Mouse (Mus musculus): ENCODE measurements at regions not wholly inside any gene's neighbourhood (a gene's known extent, or its start where the extent isn't known, plus 50 kb on each side); places are given as distances from the start of the nearest gene placed in this dataset.
"Not testable (repeated sequence)": the region's sequence is repeated elsewhere in the genome, so short reads cannot be mapped to it uniquely, and the experiment has no call there.

GRCm38 (mm10) chr17:16571403-16571802, 492.5 kb upstream of the Zfp960 start:
- intact Hi-C loops (cut with DNase I) = no loop called here

GRCm38 (mm10) chr17:16588791-16589190, 475.1 kb upstream of the Zfp960 start:
- DNase-seq = no peak
- intact Hi-C loops (cut with DNase I) = no loop called here

More at GRCm38 (mm10) chr17:16571403-16571802, 492.5 kb upstream of the Zfp960 start:
- no peak for DNase-seq

GRCm38 (mm10) chr17:16599671-16600070, 464.2 kb upstream of the Zfp960 start:
- peak; percentile 29 for DNase-seq
- intact Hi-C loops (cut with DNase I) = no loop called here

GRCm38 (mm10) chr17:16612405-16612979, 451.4 kb upstream of the Zfp960 start:
- no peak for DNase-seq

GRCm38 (mm10) chr17:16621931-16622556, 441.9 kb upstream of the Zfp960 start:
- DNase-seq = no peak
- intact Hi-C loops (cut with DNase I) = no loop called here

More at GRCm38 (mm10) chr17:16612405-16612979, 451.4 kb upstream of the Zfp960 start:
- intact Hi-C loops (cut with DNase I) = no loop called here

GRCm38 (mm10) chr17:16629854-16630253, 434.1 kb upstream of the Zfp960 start:
- intact Hi-C loops (cut with DNase I) = no loop called here

GRCm38 (mm10) chr17:16633426-16633825, 430.5 kb upstream of the Zfp960 start:
- no peak for DNase-seq
- intact Hi-C loops (cut with DNase I) = no loop called here

More at GRCm38 (mm10) chr17:16629854-16630253, 434.1 kb upstream of the Zfp960 start:
- no peak for DNase-seq

GRCm38 (mm10) chr17:16637463-16637862, 426.4 kb upstream of the Zfp960 start:
- DNase-seq = no peak
- intact Hi-C loops (cut with DNase I) = no loop called here

GRCm38 (mm10) chr17:16647942-16648341, 416.0 kb upstream of the Zfp960 start:
- no peak for DNase-seq
- intact Hi-C loops (cut with DNase I) = no loop called here

GRCm38 (mm10) chr17:16665253-16665652, 398.7 kb upstream of the Zfp960 start:
- intact Hi-C loops (cut with DNase I) = loop anchor here (5.0 to 10.0 kb wide), 3 partner anchors 130 to 878 kb away; no protein-coding TSS in a partner anchor
- no peak for DNase-seq

- DNase-seq = no peak
- intact Hi-C loops (cut with DNase I) = loop anchor here (5.0 to 10.0 kb wide), 3 partner anchors 133 to 880 kb away; no protein-coding TSS in a partner anchor
Observed at GRCm38 (mm10) chr17:16667606-16668005, 396.3 kb upstream of the Zfp960 start.

- intact Hi-C loops (cut with DNase I) = no loop called here
- no peak for DNase-seq
Observed at GRCm38 (mm10) chr17:16704199-16704598, 359.7 kb upstream of the Zfp960 start.

GRCm38 (mm10) chr17:16705890-16706289, 358.0 kb upstream of the Zfp960 start:
- no peak for DNase-seq
- intact Hi-C loops (cut with DNase I) = no loop called here

GRCm38 (mm10) chr17:16726904-16727303, 337.0 kb upstream of the Zfp960 start:
- DNase-seq = no peak
- intact Hi-C loops (cut with DNase I) = no loop called here

- DNase-seq = no peak
- intact Hi-C loops (cut with DNase I) = no loop called here
Observed at GRCm38 (mm10) chr17:16753090-16753489, 310.8 kb upstream of the Zfp960 start.

- DNase-seq; intact Hi-C loops (cut with DNase I): not testable (repeated sequence)
Observed at GRCm38 (mm10) chr17:16770587-16770986, 293.3 kb upstream of the Zfp960 start.

- no peak for DNase-seq
- intact Hi-C loops (cut with DNase I) = no loop called here
Observed at GRCm38 (mm10) chr17:16798316-16798715, 265.6 kb upstream of the Zfp960 start.

GRCm38 (mm10) chr17:16804986-16805385, 258.9 kb upstream of the Zfp960 start:
- DNase-seq = no peak
- intact Hi-C loops (cut with DNase I) = no loop called here

GRCm38 (mm10) chr17:16818421-16818820, 245.5 kb upstream of the Zfp960 start:
- no peak for DNase-seq
- intact Hi-C loops (cut with DNase I) = no loop called here

GRCm38 (mm10) chr17:16821716-16822115, 242.2 kb upstream of the Zfp960 start:
- intact Hi-C loops (cut with DNase I) = no loop called here
- no peak for DNase-seq

GRCm38 (mm10) chr17:16839152-16839551, 224.8 kb upstream of the Zfp960 start:
- DNase-seq = no peak
- intact Hi-C loops (cut with DNase I) = no loop called here

GRCm38 (mm10) chr17:16860771-16861170, 203.1 kb upstream of the Zfp960 start:
- no peak for DNase-seq
- intact Hi-C loops (cut with DNase I) = no loop called here
